Mouse (Mus musculus) stomach, embryonic 14.5 days (tissue): ENCODE measurements at regions not wholly inside any gene's neighbourhood (a gene's known extent, or its start where the extent isn't known, plus 50 kb on each side); places are given as distances from the start of the nearest gene placed in this dataset.

Experiments
- ATAC-seq: fragments of 200-750 bp; cut with Nextera tagmentation; 2 replicates; pipeline ENCODE4 v1.8.0; 2017; ENCODE audit warnings: low read depth, moderate TSS enrichment; ENCODE audit not compliant: insufficient number of reproducible peaks, insufficient read depth, low FRiP score
- H3K27ac ChIP-seq: fragments of 300-500 bp; sonication (generic); 2 replicates; pipeline ENCODE4 v1.5.1; 2014; ENCODE audit warnings: mild to moderate bottlenecking, low read length, moderate library complexity, mixed read lengths
- H3K27me3 ChIP-seq: fragments of 300-500 bp; sonication (generic); 2 replicates; pipeline ENCODE4 v1.6.1; 2014; ENCODE audit warnings: low read length, control low read depth, mixed read lengths; ENCODE audit not compliant: control insufficient read depth, insufficient read depth
- H3K36me3 ChIP-seq: fragments of 300-500 bp; sonication (generic); 2 replicates; pipeline ENCODE4 v1.6.1; 2014; ENCODE audit warnings: mild to moderate bottlenecking, control low read depth, low read length, moderate library complexity, mixed read lengths; ENCODE audit not compliant: control insufficient read depth, insufficient read depth
- H3K4me1 ChIP-seq: fragments of 300-500 bp; sonication (generic); 2 replicates; pipeline ENCODE4 v1.6.1; 2014; ENCODE audit warnings: low read length, control low read depth, mixed read lengths; ENCODE audit not compliant: control insufficient read depth, insufficient read depth
- H3K4me2 ChIP-seq: fragments of 300-500 bp; sonication (generic); replicated peaks from 2 replicates; pipeline ENCODE4 v1.6.1; 2014; ENCODE audit warnings: low read depth, low read length, control low read depth
- H3K4me3 ChIP-seq: fragments of 300-500 bp; sonication (generic); 2 replicates; pipeline ENCODE4 v1.5.1; 2014; ENCODE audit warnings: low read depth, low read length, control low read depth
- H3K9ac ChIP-seq: fragments of 300-500 bp; sonication (generic); replicated peaks from 2 replicates; pipeline ENCODE4 v1.6.1; 2014; ENCODE audit warnings: low read depth, mild to moderate bottlenecking, control low read depth, low read length, moderate library complexity, mixed read lengths
- H3K9me3 ChIP-seq: fragments of 300-500 bp; sonication (generic); 2 replicates; pipeline ENCODE4 v1.6.1; 2016; ENCODE audit warnings: low read depth, low read length, control low read depth; ENCODE audit not compliant: control insufficient read depth
- WGBS: fragments of 180-500 bp; shearing (Covaris S2); extraction: QIAGEN DNeasy Blood & Tissue Kit; methylation state at CpG from one replicate; pipeline ENCODE4 v1.1.7; 2014; 5-methylcytosine and 5-hydroxymethylcytosine counted together

DNA sequence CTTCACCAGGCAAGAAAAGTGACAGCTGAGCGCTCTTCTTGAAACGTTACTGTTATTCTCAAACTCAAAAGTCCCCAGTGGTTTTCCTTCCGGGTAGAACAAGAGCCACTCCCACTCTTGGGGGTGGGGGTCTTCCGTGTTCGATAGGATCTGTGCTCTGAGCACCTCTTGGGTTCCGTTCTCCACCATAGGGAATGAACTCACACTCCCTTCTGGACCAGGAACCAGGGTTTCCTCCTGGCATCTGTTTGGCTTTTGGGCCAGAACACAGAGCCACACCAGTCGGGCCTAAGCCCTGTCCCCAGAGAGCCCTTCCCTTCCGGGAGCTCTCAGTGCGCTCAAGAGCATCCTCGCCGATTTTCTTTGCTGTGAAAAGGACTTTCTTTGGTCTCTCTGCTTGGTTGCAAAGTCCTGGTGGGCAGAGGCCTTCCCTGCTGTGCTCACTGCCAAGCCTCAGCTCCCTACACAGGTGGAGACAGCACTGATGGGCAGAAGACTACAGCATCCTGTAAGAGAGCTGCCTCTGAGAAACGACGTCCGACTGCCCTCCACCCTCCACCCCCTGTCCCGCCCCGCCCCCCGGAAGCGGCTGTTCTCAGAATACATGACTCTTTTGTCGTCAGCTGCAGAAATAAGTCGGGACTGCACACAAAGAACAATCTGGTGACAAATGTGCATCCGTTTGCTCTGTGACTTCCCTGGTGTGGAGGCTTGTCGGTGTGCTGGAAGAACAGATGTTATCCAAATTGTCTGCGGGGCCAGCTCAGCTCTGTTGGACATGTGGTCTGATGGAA is 90.9 kb upstream of the Lef1 start:
- H3K4me3 ChIP-seq: peak overlapping the region; percentile 23
- H3K36me3 ChIP-seq: no peaks in the 10 kb centered on the region
- WGBS: 19% methylated on average over 23 of the region's 23 CpGs
- H3K27me3 ChIP-seq: no peaks in the 10 kb centered on the region
- H3K9me3 ChIP-seq: no peaks in the 10 kb centered on the region
- peak; percentile 67; the same call in 1 of the 2 replicates for ATAC-seq
- H3K27ac ChIP-seq: no peak overlapping the region
- no peaks in the 10 kb centered on the region for H3K4me1 ChIP-seq
- H3K4me2 ChIP-seq: peak overlapping the region; percentile 46
- H3K9ac ChIP-seq: no peak overlapping the region

GRCm38 (mm10) chr3:131017899-131018298 is 92.4 kb upstream of the Lef1 start:
- Histone ChIP-seq H3K9ac (no peak overlapping the region), H3K4me3 (no peak overlapping the region), H3K4me2 (no peak overlapping the region), H3K36me3 (no peaks in the 10 kb centered on the region), H3K27ac (no peak overlapping the region), H3K9me3 (no peaks in the 10 kb centered on the region), H3K27me3 (no peaks in the 10 kb centered on the region), H3K4me1 (no peaks in the 10 kb centered on the region)
- ATAC-seq: no peak
- 93% methylated on average over 9 of the region's 9 CpGs for WGBS

DNA sequence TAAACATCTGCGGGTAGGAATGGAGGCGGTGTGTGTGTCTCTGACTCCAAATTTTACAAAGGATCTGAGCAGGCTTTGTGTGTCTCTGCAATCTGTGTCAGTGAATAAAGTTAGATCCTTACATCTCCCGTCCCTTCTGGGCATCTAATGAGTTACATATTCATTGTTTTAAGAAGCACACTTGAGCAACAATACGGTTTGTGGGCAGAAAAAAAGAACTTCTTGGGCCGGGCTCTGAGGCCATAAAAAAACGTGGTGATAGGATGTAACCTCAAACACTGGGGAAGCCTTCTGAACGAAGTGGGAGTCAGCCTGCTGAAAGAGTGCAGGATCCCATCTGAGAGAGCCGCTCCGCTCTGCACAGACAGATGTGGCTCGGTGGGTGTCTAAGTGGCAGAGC is 94.2 kb upstream of the Lef1 start:
- 64% methylated on average over 10 of the region's 10 CpGs for whole genome bisulfite sequencing

DNA sequence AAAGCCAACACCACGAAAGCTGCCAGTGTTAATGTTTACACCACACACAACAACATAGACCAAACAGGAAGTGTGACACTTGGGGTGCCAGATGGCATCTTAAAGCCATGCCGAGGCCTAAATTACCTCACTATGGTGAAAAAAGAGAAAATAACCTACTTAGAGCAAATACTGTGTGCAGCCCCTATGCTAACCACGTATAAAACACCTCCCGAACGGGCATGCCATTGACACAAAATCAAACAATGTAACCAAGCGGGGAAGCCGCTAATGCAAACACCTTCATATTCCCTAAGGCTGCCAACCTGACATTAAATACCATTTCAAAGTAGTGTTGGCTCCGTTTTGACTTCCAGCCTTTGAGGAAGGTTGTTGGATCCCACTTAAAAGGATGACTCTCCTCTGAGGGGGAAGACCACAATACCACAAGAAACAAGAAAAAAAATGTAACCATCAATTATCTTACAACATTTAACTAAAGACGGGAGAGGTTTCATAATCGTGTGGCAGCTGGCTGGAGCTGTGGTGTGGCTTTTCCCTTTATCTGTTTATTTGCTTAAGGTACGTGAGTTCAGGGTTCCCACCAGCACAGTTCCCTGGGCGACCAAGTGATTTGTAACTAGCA is 96.1 kb upstream of the Lef1 start:
- 44% methylated on average over 12 of the region's 12 CpGs for WGBS
- Histone ChIP-seq H3K9me3 (no peaks in the 10 kb centered on the region), H3K4me2 (no peak overlapping the region), H3K27ac (no peak overlapping the region), H3K4me1 (no peaks in the 10 kb centered on the region), H3K9ac (no peak overlapping the region), H3K27me3 (no peaks in the 10 kb centered on the region), H3K36me3 (no peaks in the 10 kb centered on the region), H3K4me3 (no peak overlapping the region)
- ATAC-seq: no peak

More for the DNA sequence above, 94.2 kb upstream of the Lef1 start:
- no peaks in the 10 kb centered on the region for H3K4me1 ChIP-seq
- H3K9me3 ChIP-seq: no peaks in the 10 kb centered on the region
- no peak overlapping the region for H3K9ac ChIP-seq
- no peak overlapping the region for H3K4me2 ChIP-seq
- H3K36me3 ChIP-seq: no peaks in the 10 kb centered on the region
- ATAC-seq: no peak
- H3K4me3 ChIP-seq: no peak overlapping the region
- no peaks in the 10 kb centered on the region for H3K27me3 ChIP-seq
- no peak overlapping the region for H3K27ac ChIP-seq

DNA sequence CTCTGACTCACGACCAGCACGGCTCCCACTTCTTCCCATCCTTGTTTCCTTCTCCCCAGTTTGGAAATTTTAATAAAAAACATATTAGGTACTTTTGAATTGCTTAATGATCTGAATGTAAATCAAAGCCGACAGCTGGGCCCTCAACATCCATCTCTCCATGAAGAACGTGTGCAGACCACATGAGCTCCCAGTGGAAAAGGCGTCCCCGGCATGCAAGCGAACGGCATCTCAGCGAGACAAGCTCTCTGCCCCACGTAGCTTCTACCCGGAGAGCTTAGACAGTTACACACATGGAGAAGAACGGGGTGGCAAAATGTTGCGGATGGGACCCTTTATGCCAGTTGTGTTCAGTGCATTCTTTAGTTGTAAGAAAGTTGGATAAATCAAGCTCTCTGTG is 109.6 kb upstream of the Lef1 start:
- no peak overlapping the region for H3K27ac ChIP-seq
- H3K9ac ChIP-seq: no peak overlapping the region
- H3K9me3 ChIP-seq: no peaks in the 10 kb centered on the region
- H3K4me3 ChIP-seq: no peak overlapping the region
- H3K36me3 ChIP-seq: no peaks in the 10 kb centered on the region
- 77% methylated on average over 13 of the region's 13 CpGs for WGBS
- no peaks in the 10 kb centered on the region for H3K27me3 ChIP-seq
- H3K4me2 ChIP-seq: no peak overlapping the region
- no peak for ATAC-seq
- peaks cover 5% of the 10 kb centered on the region; the same call in 1 of the 2 replicates for H3K4me1 ChIP-seq

DNA sequence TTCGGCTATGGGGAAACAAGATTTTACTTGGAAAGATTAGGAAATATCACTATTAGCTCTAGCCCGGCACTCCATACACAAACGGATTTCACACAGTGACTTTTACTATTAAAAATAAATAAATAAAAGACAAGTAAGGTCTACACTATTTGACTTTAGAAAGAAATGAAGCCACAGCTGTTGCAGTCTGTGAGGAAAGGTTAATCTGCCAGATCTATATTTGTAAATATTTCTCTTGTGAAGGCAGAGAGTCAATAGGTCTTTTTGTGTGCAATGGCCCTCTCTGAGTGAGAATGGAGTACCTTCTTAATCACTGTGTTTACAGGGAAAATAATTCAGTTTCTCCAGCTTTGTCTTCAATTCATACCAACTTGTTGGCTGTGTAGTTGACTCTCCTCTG is 110.0 kb upstream of the Lef1 start:
- Histone ChIP-seq H3K4me1 (peaks cover 5% of the 10 kb centered on the region; the same call in 1 of the 2 replicates), H3K27ac (no peak overlapping the region), H3K27me3 (no peaks in the 10 kb centered on the region), H3K4me3 (no peak overlapping the region), H3K9ac (no peak overlapping the region), H3K4me2 (no peak overlapping the region), H3K36me3 (no peaks in the 10 kb centered on the region), H3K9me3 (no peaks in the 10 kb centered on the region)
- no peak for ATAC-seq
- 38% methylated on average over 3 of the region's 3 CpGs for WGBS

- no peaks in the 10 kb centered on the region for H3K27me3 ChIP-seq
- H3K9me3 ChIP-seq: no peaks in the 10 kb centered on the region
- no peak overlapping the region for H3K4me3 ChIP-seq
- WGBS: 67% methylated on average over 6 of the region's 6 CpGs
- ATAC-seq: no peak
- H3K9ac ChIP-seq: no peak overlapping the region
- H3K27ac ChIP-seq: no peak overlapping the region
- H3K4me1 ChIP-seq: peaks cover 5% of the 10 kb centered on the region; the same call in 1 of the 2 replicates
- no peaks in the 10 kb centered on the region for H3K36me3 ChIP-seq
- no peak overlapping the region for H3K4me2 ChIP-seq
Observed at GRCm38 (mm10) chr3:130999818-131000217, 110.5 kb upstream of the Lef1 start.

DNA sequence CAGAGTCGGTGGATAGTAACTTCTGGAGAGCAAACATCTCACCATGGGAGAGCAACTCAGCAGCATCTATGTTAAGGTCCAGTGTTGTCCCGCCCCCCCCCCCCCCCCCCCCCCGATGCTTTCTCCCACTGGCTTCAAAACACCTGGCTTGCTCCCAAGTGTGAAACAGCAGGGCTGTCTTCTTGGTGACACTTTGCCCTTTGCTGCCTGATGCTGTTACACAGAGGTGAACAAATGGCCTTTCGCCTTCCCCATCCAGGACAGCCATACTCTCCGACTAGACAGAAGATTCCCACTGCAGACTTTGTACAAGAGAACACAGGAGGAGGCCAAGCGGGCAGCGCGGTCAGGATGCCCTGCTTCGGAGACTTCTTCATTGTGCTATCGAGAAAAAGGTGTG is 111.8 kb upstream of the Lef1 start:
- Histone ChIP-seq H3K4me2 (no peak overlapping the region), H3K9me3 (no peaks in the 10 kb centered on the region), H3K4me1 (peaks cover 5% of the 10 kb centered on the region; the same call in 1 of the 2 replicates), H3K4me3 (no peak overlapping the region), H3K27me3 (no peaks in the 10 kb centered on the region), H3K36me3 (no peaks in the 10 kb centered on the region), H3K9ac (no peak overlapping the region), H3K27ac (no peak overlapping the region)
- no peak for ATAC-seq
- WGBS: 60% methylated on average over 9 of the region's 10 CpGs
